In genomic region chr11:80176911-80177895, GRCm38 (mm10) we compare ENCODE assay signal across 11 mouse cellular contexts. TPM values are rescaled to one million over a fixed set of nuclear protein-coding genes. Genes with fewer than 3 reads are reported as not detected.
A peak's percentile ranks its signal among the peaks of the same experiment; 100 is the strongest.
DNase-seq lines count a peak whose midpoint lies in the region; ATAC-seq and TF ChIP-seq lines count a peak whose summit lies in the region.
"Had no signal": no experiment of that assay in that cellular context is flagged by ENCODE, and none has a peak within 500 bp of the region (broad histone marks: within the 10 kb centered on the region; RNA-seq: fewer than 3 reads in every experiment).

No protein-coding gene starts in this region.

- TF ChIP-seq POLR2A in heart, adult 2 months (IDR thresholded peaks at IDR 0.05; ENCODE audit: insufficient read depth, low read depth, low read length), result no peak
- TF ChIP-seq POLR2A in spleen, adult 2 months (IDR thresholded peaks at IDR 0.05; ENCODE audit: low read depth, low read length), result no peak
- TF ChIP-seq POLR2A in small intestine, adult 2 months (IDR thresholded peaks at IDR 0.05; ENCODE audit: low read depth, low read length), result no peak

- H3K4me1 ChIP-seq in heart, adult 2 months (ENCODE audit: control insufficient read depth, insufficient read depth, low read length), result no peaks in the 10 kb centered on the region; the same call in 1 of the 2 replicates
- H3K4me1 ChIP-seq in spleen, adult 2 months (ENCODE audit: control insufficient read depth, insufficient read depth, insufficient read length), result no peaks in the 10 kb centered on the region
- peaks cover 10% of the 10 kb centered on the region; the same call in 1 of the 2 replicates for H3K4me1 ChIP-seq in small intestine, adult 2 months (ENCODE audit: control insufficient read depth, insufficient read depth, insufficient read length, low read length)
- H3K4me1 ChIP-seq in forebrain, embryonic 16.5 days (replicated peaks; ENCODE audit: control insufficient read depth, insufficient read depth, low read length), result no peaks in the 10 kb centered on the region
- H3K4me1 ChIP-seq: limb, embryonic 13.5 days had no signal

- no peaks in the 10 kb centered on the region for H3K36me3 ChIP-seq in heart, adult 2 months (ENCODE audit: control insufficient read depth, insufficient read depth, low read length)
- no peaks in the 10 kb centered on the region for H3K36me3 ChIP-seq in spleen, adult 2 months (ENCODE audit: control insufficient read depth, insufficient read depth, low read length)
- peaks cover 25% of the 10 kb centered on the region for H3K36me3 ChIP-seq in small intestine, adult 2 months (ENCODE audit: control insufficient read depth, insufficient read depth, low read length)
- no peaks in the 10 kb centered on the region for H3K36me3 ChIP-seq in forebrain, embryonic 16.5 days (ENCODE audit: control insufficient read depth, insufficient read depth)
- H3K36me3 ChIP-seq: G1E; limb, embryonic 13.5 days had no signal

- 62% methylated on average over 11 of the region's 11 CpGs for WGBS in heart, adult 2 months
- WGBS in spleen, adult 2 months, result 60% methylated on average over 11 of the region's 11 CpGs
- 80% methylated on average over 11 of the region's 11 CpGs for WGBS in small intestine, adult 2 months
- WGBS in forebrain, embryonic 16.5 days, result 76% methylated on average over 11 of the region's 11 CpGs

- intact Hi-C loops in heart, adult 2 months (cut with DNase I), result no loop called here
- intact Hi-C loops in heart, postnatal 25 days (cut with DNase I), result no loop called here

- peak in 1 of 2 experiments; percentile 48 for DNase-seq in heart, adult 2 months
- DNase-seq in heart, postnatal 25 days (ENCODE audit: low spot score), result no peak
- no peak for DNase-seq in spleen, adult 2 months (ENCODE audit: low read depth in 1 of 2, low spot score in 2 of 2)
- no peak for DNase-seq in spleen, adult 18-20 months
- no peak for DNase-seq in thymus, postnatal 10 days (ENCODE audit: low spot score in 2 of 2)
- DNase-seq: cerebellum, adult 18-20 months had no signal

- TF ChIP-seq CTCF in heart, adult 2 months (IDR thresholded peaks at IDR 0.05), result no peak
- TF ChIP-seq CTCF in spleen, adult 2 months (IDR thresholded peaks at IDR 0.05; ENCODE audit: extremely low read depth, insufficient read depth, insufficient read length, insufficient replicate concordance), result no peak
- no peak for TF ChIP-seq CTCF in small intestine, adult 2 months (IDR thresholded peaks at IDR 0.05; ENCODE audit: extremely low read depth, insufficient read length, insufficient replicate concordance, low read depth, low read length)

- TF ChIP-seq EP300 in heart, adult 2 months (IDR thresholded peaks at IDR 0.05; ENCODE audit: insufficient read depth, low read depth, low read length), result no peak

- no peaks in the 10 kb centered on the region for H3K9me3 ChIP-seq in forebrain, embryonic 16.5 days (ENCODE audit: control insufficient read depth, low read length)
- H3K9me3 ChIP-seq: G1E; limb, embryonic 13.5 days had no signal

- no peak overlapping the region for H3K4me3 ChIP-seq in heart, adult 2 months
- no peak overlapping the region for H3K4me3 ChIP-seq in spleen, adult 2 months (ENCODE audit: extremely low read depth, insufficient read depth, insufficient read length)
- H3K4me3 ChIP-seq in small intestine, adult 2 months (ENCODE audit: low read depth, low read length), result no peak overlapping the region
- H3K4me3 ChIP-seq in forebrain, embryonic 16.5 days (replicated peaks; ENCODE audit: low read length), result no peak overlapping the region
- H3K4me3 ChIP-seq: limb, embryonic 13.5 days had no signal

- peak; percentile 50; the same call in 1 of the 2 replicates for ATAC-seq in common myeloid progenitor, adult 5-6 weeks (replicated peaks; ENCODE audit: low read depth, poor library complexity, severe bottlenecking)
- no peak for ATAC-seq in forebrain, embryonic 16.5 days

- H3K27me3 ChIP-seq in heart, adult 2 months (ENCODE audit: control insufficient read depth, insufficient read depth, low read length), result no peaks in the 10 kb centered on the region
- H3K27me3 ChIP-seq in spleen, adult 2 months (ENCODE audit: control insufficient read depth, insufficient read depth, low read length), result no peaks in the 10 kb centered on the region
- H3K27me3 ChIP-seq in small intestine, adult 2 months (ENCODE audit: control insufficient read depth, insufficient read depth, low read length), result no peaks in the 10 kb centered on the region
- no peaks in the 10 kb centered on the region; the same call in 1 of the 2 replicates for H3K27me3 ChIP-seq in forebrain, embryonic 16.5 days (replicated peaks; ENCODE audit: control insufficient read depth, insufficient read depth, low read length)
- H3K27me3 ChIP-seq: limb, embryonic 13.5 days had no signal

- no peak overlapping the region for H3K4me2 ChIP-seq in forebrain, embryonic 16.5 days (ENCODE audit: low read length)
- H3K4me2 ChIP-seq: limb, embryonic 13.5 days had no signal

- H3K9ac ChIP-seq in heart, adult 2 months (ENCODE audit: low read depth, low read length), result no peak overlapping the region
- no peak overlapping the region for H3K9ac ChIP-seq in forebrain, embryonic 16.5 days (replicated peaks; ENCODE audit: low read depth, low read length)
- H3K9ac ChIP-seq: limb, embryonic 13.5 days had no signal

- peak overlapping the region; percentile 61 for H3K27ac ChIP-seq in heart, adult 2 months
- peak overlapping the region; percentile 76 for H3K27ac ChIP-seq in spleen, adult 2 months (ENCODE audit: insufficient read depth, low read length)
- 0 out of 2 replicates have a peak overlapping the region, but pooled peaks have one; percentile 12 for H3K27ac ChIP-seq in small intestine, adult 2 months (ENCODE audit: insufficient read depth, low read depth, low read length)
- no peak overlapping the region for H3K27ac ChIP-seq in forebrain, embryonic 16.5 days (ENCODE audit: low read length)
- H3K27ac ChIP-seq: limb, embryonic 13.5 days had no signal

- H3K79me2 ChIP-seq in heart, adult 2 months (replicated peaks; ENCODE audit: control insufficient read depth, insufficient read depth, low read length), result no peaks in the 10 kb centered on the region

RNA-seq across cellular contexts. Expression of gene Rnf135, which starts 6.4 kb away (rescaled TPM):
- total RNA-seq in heart, adult 2 months (2021), result 1 to 10 TPM; 4.4 to 4.6 TPM
- 5.4 and 6.3 TPM in 2 replicates for polyA plus RNA-seq in heart, adult 2 months (2012; rRNA removed)
- total RNA-seq in heart, postnatal 25 days (2021), result 1 to 10 TPM; 5.8 to 6.0 TPM
- polyA plus RNA-seq in spleen, adult 2 months (2012; rRNA removed), result 7.3 and 10.0 TPM in 2 replicates
- 5.6 and 8.1 TPM in 2 replicates for total RNA-seq in common myeloid progenitor, adult 5-6 weeks (2017)
- polyA plus RNA-seq in small intestine, adult 2 months (2012; rRNA removed), result 4.3 and 5.9 TPM in 2 replicates
- polyA plus RNA-seq in forebrain, embryonic 16.5 days (2015; fragmentation: Nextera tagmentation; extraction: Ambion mirVana), result 3.1 and 3.4 TPM in 2 replicates

RNA-seq across cellular contexts. Expression of gene Adap2, which starts 23.3 kb away (rescaled TPM):
- total RNA-seq in heart, adult 2 months (2021), result 10 to 100 TPM; 10.5 to 11.0 TPM
- polyA plus RNA-seq in heart, adult 2 months (2012; rRNA removed), result 5.5 and 8.1 TPM in 2 replicates
- total RNA-seq in heart, postnatal 25 days (2021), result 10 to 100 TPM; 10.3 to 15.1 TPM
- 12.6 and 16.4 TPM in 2 replicates for polyA plus RNA-seq in spleen, adult 2 months (2012; rRNA removed)
- not detected in 2 replicates for total RNA-seq in common myeloid progenitor, adult 5-6 weeks (2017)
- polyA plus RNA-seq in small intestine, adult 2 months (2012; rRNA removed), result 17.3 and 23.2 TPM in 2 replicates
- 2.9 and 3.0 TPM in 2 replicates for polyA plus RNA-seq in forebrain, embryonic 16.5 days (2015; fragmentation: Nextera tagmentation; extraction: Ambion mirVana)
- total RNA-seq: G1E had no signal
- polyA plus RNA-seq: G1E had no signal

RNA-seq across cellular contexts. Expression of gene Rhot1, which starts 31.6 kb away (rescaled TPM):
- 10 to 100 TPM; 57.2 to 60.7 TPM for total RNA-seq in heart, adult 2 months (2021)
- 38.7 and 69.5 TPM in 2 replicates for polyA plus RNA-seq in heart, adult 2 months (2012; rRNA removed)
- 10 to 100 TPM; 62.4 to 68.1 TPM for total RNA-seq in heart, postnatal 25 days (2021)
- polyA plus RNA-seq in spleen, adult 2 months (2012; rRNA removed), result 4.0 and 5.4 TPM in 2 replicates
- 57.0 and 82.5 TPM in 2 replicates for total RNA-seq in common myeloid progenitor, adult 5-6 weeks (2017)
- 1.8 and 3.0 TPM in 2 replicates for polyA plus RNA-seq in small intestine, adult 2 months (2012; rRNA removed)
- 79.5 and 82.6 TPM in 2 replicates for polyA plus RNA-seq in forebrain, embryonic 16.5 days (2015; fragmentation: Nextera tagmentation; extraction: Ambion mirVana)

RNA-seq across cellular contexts. Expression of gene Tefm, which starts 35.2 kb away (rescaled TPM):
- 10 to 100 TPM; 24.4 to 28.7 TPM for total RNA-seq in heart, adult 2 months (2021)
- 14.7 and 21.3 TPM in 2 replicates for polyA plus RNA-seq in heart, adult 2 months (2012; rRNA removed)
- total RNA-seq in heart, postnatal 25 days (2021), result 10 to 100 TPM; 25.8 to 29.7 TPM
- 1.9 and 2.2 TPM in 2 replicates for polyA plus RNA-seq in spleen, adult 2 months (2012; rRNA removed)
- 9.3 and 11.6 TPM in 2 replicates for total RNA-seq in common myeloid progenitor, adult 5-6 weeks (2017)
- 0.60 and 1.1 TPM in 2 replicates for polyA plus RNA-seq in small intestine, adult 2 months (2012; rRNA removed)
- 24.9 and 27.2 TPM in 2 replicates for polyA plus RNA-seq in forebrain, embryonic 16.5 days (2015; fragmentation: Nextera tagmentation; extraction: Ambion mirVana)
